9 mouse cellular contexts compared by ENCODE assay signal in genomic region chr5:125143114-125143872, GRCm38 (mm10). TPM values are rescaled to one million over a fixed set of nuclear protein-coding genes. Genes with fewer than 3 reads are reported as not detected.
A peak's percentile ranks its signal among the peaks of the same experiment; 100 is the strongest.
DNase-seq lines count a peak whose midpoint lies in the region; ATAC-seq lines count a peak whose summit lies in the region.
"Had no signal": no experiment of that assay in that cellular context is flagged by ENCODE, and none has a peak within 500 bp of the region (broad histone marks: within the 10 kb centered on the region; RNA-seq: fewer than 3 reads in every experiment).

No protein-coding gene starts in this region.

- ATAC-seq in neural tube, embryonic 12.5 days (ENCODE audit: low FRiP score, low read depth): no peak
- no peak for ATAC-seq in limb, embryonic 15.5 days (ENCODE audit: insufficient number of reproducible peaks, low FRiP score, low TSS enrichment, low read depth)

- H3K4me3 ChIP-seq in neural tube, embryonic 12.5 days: no peak overlapping the region
- no peak overlapping the region for H3K4me3 ChIP-seq in limb, embryonic 15.5 days
- H3K4me3 ChIP-seq: liver, embryonic 15.5 days had no signal

- no peak overlapping the region for H3K4me2 ChIP-seq in neural tube, embryonic 12.5 days (replicated peaks)
- no peak overlapping the region for H3K4me2 ChIP-seq in limb, embryonic 15.5 days
- H3K4me2 ChIP-seq: liver, embryonic 15.5 days had no signal

- H3K27me3 ChIP-seq in neural tube, embryonic 12.5 days (replicated peaks): no peaks in the 10 kb centered on the region
- H3K27me3 ChIP-seq in limb, embryonic 15.5 days: no peaks in the 10 kb centered on the region
- H3K27me3 ChIP-seq: liver, embryonic 15.5 days had no signal

- H3K9me3 ChIP-seq in neural tube, embryonic 12.5 days: no peaks in the 10 kb centered on the region
- H3K9me3 ChIP-seq in limb, embryonic 15.5 days: no peaks in the 10 kb centered on the region
- H3K9me3 ChIP-seq: liver, embryonic 15.5 days had no signal

- no peaks in the 10 kb centered on the region for H3K36me3 ChIP-seq in neural tube, embryonic 12.5 days
- H3K36me3 ChIP-seq in limb, embryonic 15.5 days: no peaks in the 10 kb centered on the region
- H3K36me3 ChIP-seq: liver, embryonic 15.5 days had no signal

- 0 out of 2 replicates have a peak overlapping the region, but pooled peaks have one; percentile 50 for H3K27ac ChIP-seq in neural tube, embryonic 12.5 days
- peak overlapping the region; percentile 98 for H3K27ac ChIP-seq in limb, embryonic 15.5 days
- H3K27ac ChIP-seq: liver, embryonic 15.5 days had no signal

- WGBS in neural tube, embryonic 12.5 days: 86% methylated on average over 12 of the region's 12 CpGs
- 66% methylated on average over 12 of the region's 12 CpGs for WGBS in limb, embryonic 15.5 days

- no peak overlapping the region for H3K9ac ChIP-seq in neural tube, embryonic 12.5 days
- no peak overlapping the region for H3K9ac ChIP-seq in limb, embryonic 15.5 days
- H3K9ac ChIP-seq: liver, embryonic 15.5 days had no signal

- peaks cover 78% of the 10 kb centered on the region for H3K4me1 ChIP-seq in neural tube, embryonic 12.5 days
- peaks cover 87% of the 10 kb centered on the region for H3K4me1 ChIP-seq in limb, embryonic 15.5 days

- peak; percentile 92 for DNase-seq in heart, adult 11 months
- no peak for DNase-seq in heart, postnatal 10 days
- DNase-seq in neural tube, embryonic 10.5 days (ENCODE audit: extremely low spot score, low spot score): no peak
- DNase-seq in adrenal gland, postnatal 36 days: no peak
- no peak for DNase-seq in urinary bladder, adult 18-20 months (ENCODE audit: low spot score in 2 of 2)
- DNase-seq in adrenal gland, postnatal 10 days: no peak

- intact Hi-C loops in heart, postnatal 10 days (cut with DNase I): no loop called here

RNA-seq across cellular contexts. Expression of gene Ncor2, which starts 35.7 kb away (rescaled TPM):
- 100 to 1,000 TPM; 112 to 125 TPM for total RNA-seq in heart, postnatal 10 days (2021)
- polyA plus RNA-seq in neural tube, embryonic 12.5 days (2016; fragmentation: Nextera tagmentation; extraction: Ambion mirVana): 36.0 and 36.9 TPM in 2 replicates
- polyA plus RNA-seq in limb, embryonic 15.5 days (2015; fragmentation: Nextera tagmentation; extraction: Ambion mirVana): 32.7 and 34.1 TPM in 2 replicates
- total RNA-seq in adrenal gland, postnatal 36 days (2021): 100 to 1,000 TPM; 217 to 310 TPM
- 100 to 1,000 TPM; 125 to 153 TPM for total RNA-seq in adrenal gland, postnatal 10 days (2021)
